Mouse (Mus musculus): ENCODE results near the gene Ppfia2. TPM values are rescaled to one million over a fixed set of nuclear protein-coding genes. Genes with fewer than 3 reads are reported as not detected.

Gene Ppfia2
- total RNA-seq (2023), result 0.13 TPM in 1 of 2 replicates, not detected in the other

GRCm38 (mm10) chr10:106469855-106470532 is at the start of gene Ppfia2:
Gene Ppfia2, plus strand, starts transcription at chr10:106470339.

Measured in neutrophil, adult 65 days (primary cell).